Mouse (Mus musculus) lung, embryonic 16.5 days (tissue): ENCODE data around the gene Serbp1. TPM values are rescaled to one million over a fixed set of nuclear protein-coding genes. Genes with fewer than 3 reads are reported as not detected.
A peak's percentile ranks its signal among the peaks of the same experiment; 100 is the strongest.

Experiments
- ATAC-seq: fragments of 200-750 bp; cut with Nextera tagmentation; 2 replicates; pipeline ENCODE4 v1.8.0; 2017; ENCODE audit warnings: low read depth, mild to moderate bottlenecking, moderate library complexity
- H3K27ac ChIP-seq: fragments of 300-500 bp; sonication (generic); 2 replicates; pipeline ENCODE4 v1.5.1; 2014; ENCODE audit warnings: mild to moderate bottlenecking, control low read depth, low read length
- H3K27me3 ChIP-seq: fragments of 300-500 bp; sonication (generic); 2 replicates; pipeline ENCODE4 v1.6.1; 2014; ENCODE audit warnings: low read depth, low read length, mixed read lengths; ENCODE audit not compliant: control insufficient read depth, insufficient read depth
- H3K36me3 ChIP-seq: fragments of 300-500 bp; sonication (generic); 2 replicates; pipeline ENCODE4 v1.6.1; 2014; ENCODE audit warnings: low read length; ENCODE audit not compliant: control insufficient read depth, insufficient read depth
- H3K4me1 ChIP-seq: fragments of 300-500 bp; sonication (generic); replicated peaks from 2 replicates; pipeline ENCODE4 v1.6.1; 2014; ENCODE audit warnings: low read length, mixed read lengths; ENCODE audit not compliant: control insufficient read depth, insufficient read depth
- H3K4me2 ChIP-seq: fragments of 300-500 bp; sonication (generic); 2 replicates; pipeline ENCODE4 v1.6.1; 2014; ENCODE audit warnings: low read depth, low read length, control low read depth
- H3K4me3 ChIP-seq: fragments of 300-500 bp; sonication (generic); 2 replicates; pipeline ENCODE4 v1.5.1; 2014; ENCODE audit warnings: mild to moderate bottlenecking, low read length, control low read depth
- H3K9ac ChIP-seq: fragments of 300-500 bp; sonication (generic); 2 replicates; pipeline ENCODE4 v1.6.1; 2014; ENCODE audit warnings: low read length, control low read depth
- H3K9me3 ChIP-seq: fragments of 300-500 bp; sonication (generic); 2 replicates; pipeline ENCODE4 v1.6.1; 2016; ENCODE audit warnings: low read length; ENCODE audit not compliant: control insufficient read depth
- WGBS: fragments of 180-500 bp; shearing (Covaris S2); extraction: QIAGEN DNeasy Blood & Tissue Kit; methylation state at CpG from one replicate; pipeline ENCODE4 v1.1.7; 2014; 5-methylcytosine and 5-hydroxymethylcytosine counted together
- polyA plus RNA-seq: library from polyadenylated mRNA; unstranded; fragments of >200 nt; fragmentation: Nextera tagmentation; extraction: Ambion mirVana; gene quantifications from 2 replicates; pipeline ENCODE4 v1.2.1, GENCODE M21; 2015

The Serbp1 gene
- polyA plus RNA-seq, 1 experiment from 2014 or later: 318 TPM

DNA sequence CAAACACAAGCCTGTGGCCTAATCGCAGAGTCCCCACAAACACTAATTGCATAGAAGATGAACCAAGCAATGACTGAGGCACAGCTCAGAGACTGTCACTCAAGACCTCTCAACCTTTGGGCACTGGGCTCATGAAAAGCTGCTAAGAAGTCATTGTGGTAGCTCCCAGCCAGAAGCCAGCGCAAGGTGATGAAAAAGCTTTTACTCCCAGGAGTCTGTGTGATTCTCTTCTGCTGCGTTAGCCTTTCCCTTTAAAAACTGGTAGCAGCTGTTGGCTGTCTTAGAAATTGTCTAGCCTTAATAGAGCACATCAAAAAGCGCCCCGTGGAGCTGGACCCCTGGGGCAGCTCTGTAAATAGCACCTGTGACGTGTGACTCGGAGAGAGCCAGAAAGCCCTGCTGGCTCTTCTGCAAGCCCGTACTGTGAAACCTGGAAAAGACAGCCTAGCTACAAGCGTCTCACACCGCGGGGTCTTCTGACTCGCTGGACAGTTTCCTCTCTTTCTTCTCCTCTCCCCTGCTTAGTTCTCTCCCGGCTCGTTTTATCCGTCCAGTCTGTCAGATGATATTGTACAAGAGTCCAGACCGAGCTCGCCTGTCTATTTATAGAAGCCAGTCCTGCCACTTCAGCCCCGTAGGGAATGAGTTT, 9.4 kb upstream of the Serbp1 start:
- Histone ChIP-seq H3K9me3 (no peaks in the 10 kb centered on the region), H3K4me1 (peaks cover 9% of the 10 kb centered on the region; the same call in 1 of the 2 replicates), H3K36me3 (no peaks in the 10 kb centered on the region), H3K27ac (no peak overlapping the region), H3K4me2 (peak overlapping the region; percentile 50), H3K27me3 (peaks cover 3% of the 10 kb centered on the region), H3K9ac (peak overlapping the region; percentile 21; the same call in 1 of the 2 replicates), H3K4me3 (peak overlapping the region; percentile 22; the same call in 1 of the 2 replicates)
- no peak for ATAC-seq
- WGBS: 10% methylated on average over 18 of the region's 18 CpGs

GRCm38 (mm10) chr6:67229521-67229920, 8.5 kb upstream of the Serbp1 start:
- H3K36me3 ChIP-seq: no peaks in the 10 kb centered on the region
- peaks cover 3% of the 10 kb centered on the region for H3K27me3 ChIP-seq
- no peaks in the 10 kb centered on the region for H3K9me3 ChIP-seq
- 0 out of 2 replicates have a peak, but pooled peaks have one; percentile 4 for ATAC-seq
- peak overlapping the region; percentile 19; the same call in 1 of the 2 replicates for H3K4me2 ChIP-seq
- 23% methylated on average over 9 of the region's 9 CpGs for WGBS
- peaks cover 9% of the 10 kb centered on the region; the same call in 1 of the 2 replicates for H3K4me1 ChIP-seq
- no peak overlapping the region for H3K4me3 ChIP-seq
- H3K9ac ChIP-seq: no peak overlapping the region
- no peak overlapping the region for H3K27ac ChIP-seq

DNA sequence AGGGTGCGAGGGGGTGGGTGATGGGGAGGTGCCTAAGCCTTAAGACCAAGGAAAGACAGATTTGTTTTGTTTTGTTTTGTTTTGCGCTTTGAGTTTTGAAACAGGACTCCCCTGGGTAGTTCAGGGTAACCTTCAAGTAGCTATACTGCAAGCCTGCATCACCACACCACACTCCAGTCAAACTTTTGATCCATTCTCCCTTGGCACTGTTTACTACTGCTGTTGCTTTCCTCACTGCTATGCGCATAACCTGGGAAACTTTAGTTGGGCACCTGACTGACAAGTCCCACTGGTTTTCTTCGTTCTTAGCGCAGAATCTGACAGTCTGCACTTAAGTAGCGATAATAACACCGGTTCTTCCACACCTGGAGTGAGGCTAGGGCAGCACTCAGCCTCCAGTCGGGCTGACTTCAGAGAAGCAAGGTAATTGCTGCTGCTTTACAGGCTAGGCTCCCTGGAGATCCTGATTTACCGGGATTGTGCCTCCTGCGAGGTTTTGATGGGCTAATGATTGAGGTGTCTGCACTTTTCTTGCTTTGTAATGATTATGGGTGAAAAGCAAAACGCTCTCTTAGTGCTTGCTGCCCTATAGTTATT, 8.0 kb upstream of the Serbp1 start:
- Histone ChIP-seq H3K4me2 (peak overlapping the region; percentile 19; the same call in 1 of the 2 replicates), H3K9me3 (no peaks in the 10 kb centered on the region), H3K27me3 (peaks cover 3% of the 10 kb centered on the region), H3K9ac (no peak overlapping the region), H3K4me1 (peaks cover 9% of the 10 kb centered on the region; the same call in 1 of the 2 replicates), H3K4me3 (no peak overlapping the region), H3K27ac (no peak overlapping the region), H3K36me3 (no peaks in the 10 kb centered on the region)
- peak; percentile 34; the same call in 1 of the 2 replicates for ATAC-seq
- 12% methylated on average over 11 of the region's 11 CpGs for WGBS

GRCm38 (mm10) chr6:67230950-67231349, 7.0 kb upstream of the Serbp1 start:
- H3K9ac ChIP-seq: no peak overlapping the region
- H3K4me1 ChIP-seq: peaks cover 9% of the 10 kb centered on the region; the same call in 1 of the 2 replicates
- H3K27ac ChIP-seq: no peak overlapping the region
- H3K36me3 ChIP-seq: no peaks in the 10 kb centered on the region
- ATAC-seq: no peak
- H3K27me3 ChIP-seq: peaks cover 3% of the 10 kb centered on the region
- H3K4me3 ChIP-seq: no peak overlapping the region
- no peaks in the 10 kb centered on the region for H3K9me3 ChIP-seq
- H3K4me2 ChIP-seq: no peak overlapping the region

DNA sequence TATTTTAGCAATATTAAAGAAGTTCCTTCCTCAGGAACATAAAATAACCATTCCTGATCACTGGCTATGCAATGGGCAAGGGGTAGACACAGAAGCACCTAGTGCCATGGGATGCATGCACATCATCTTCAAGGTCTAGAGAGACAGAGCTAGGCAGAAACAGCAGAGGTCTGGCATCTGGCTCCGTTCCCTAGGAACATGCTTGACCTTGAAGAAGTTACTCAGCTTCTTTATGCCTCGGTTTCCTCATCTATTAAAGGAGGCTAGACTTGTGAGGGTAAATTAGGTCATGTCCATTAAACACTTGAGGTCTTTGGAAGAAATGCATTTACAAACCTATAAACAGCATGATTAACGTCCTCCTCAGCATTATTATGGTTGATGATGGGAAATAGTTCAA, 2.3 kb upstream of the Serbp1 start:
- no peak overlapping the region for H3K4me2 ChIP-seq
- no peaks in the 10 kb centered on the region for H3K36me3 ChIP-seq
- H3K4me1 ChIP-seq: peaks cover 3% of the 10 kb centered on the region; the same call in 1 of the 2 replicates
- no peak for ATAC-seq
- H3K4me3 ChIP-seq: no peak overlapping the region
- no peak overlapping the region for H3K27ac ChIP-seq
- H3K9me3 ChIP-seq: no peaks in the 10 kb centered on the region
- H3K9ac ChIP-seq: no peak overlapping the region
- WGBS: 84% methylated on average over 3 of the region's 3 CpGs
- no peaks in the 10 kb centered on the region for H3K27me3 ChIP-seq

DNA sequence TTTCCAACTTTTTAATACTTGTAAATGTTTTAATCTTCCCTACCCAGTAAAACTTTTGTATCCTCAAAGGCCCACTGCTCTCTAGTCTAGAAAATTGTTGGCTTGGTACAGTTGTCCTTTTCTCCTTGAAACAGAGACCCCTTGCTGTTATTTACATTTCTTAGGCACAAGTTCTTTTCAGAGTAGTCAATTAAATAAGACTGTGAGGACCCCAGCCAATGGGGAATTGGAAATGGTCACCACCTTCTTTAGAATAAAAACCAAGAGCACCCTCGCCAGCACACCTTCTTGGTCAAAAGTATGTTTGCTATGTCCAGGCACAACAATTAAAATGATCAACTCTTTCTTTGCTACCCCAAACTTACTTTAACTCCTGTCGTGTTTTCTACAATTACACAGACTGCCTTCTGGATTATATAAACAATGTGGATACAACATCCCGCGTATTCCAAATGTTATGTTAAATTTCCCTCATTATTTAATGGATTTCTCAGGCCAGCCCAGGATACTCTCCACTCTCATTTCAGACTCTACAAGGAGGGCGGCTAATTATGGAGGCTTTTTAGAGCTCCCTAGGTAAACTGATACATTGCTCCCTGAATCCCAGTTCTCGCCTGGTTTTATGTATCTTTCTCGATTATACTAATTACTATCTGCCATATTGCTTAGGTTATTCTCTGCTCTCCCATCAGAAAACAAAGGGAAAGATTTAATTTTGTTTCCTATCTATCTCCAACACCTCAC, 1.3 kb upstream of the Serbp1 start:
- Histone ChIP-seq H3K36me3 (no peaks in the 10 kb centered on the region), H3K4me1 (peaks cover 3% of the 10 kb centered on the region; the same call in 1 of the 2 replicates), H3K9me3 (no peaks in the 10 kb centered on the region), H3K4me3 (no peak overlapping the region), H3K27me3 (no peaks in the 10 kb centered on the region), H3K9ac (no peak overlapping the region), H3K27ac (no peak overlapping the region), H3K4me2 (no peak overlapping the region)
- 66% methylated on average over 7 of the region's 7 CpGs for WGBS
- ATAC-seq: no peak

GRCm38 (mm10) chr6:67241263-67241662, 3.3 kb downstream of the Serbp1 start:
- H3K36me3 ChIP-seq: no peaks in the 10 kb centered on the region
- H3K9ac ChIP-seq: no peak overlapping the region
- 92% methylated on average over 3 of the region's 3 CpGs for WGBS
- no peak for ATAC-seq
- H3K4me3 ChIP-seq: no peak overlapping the region
- H3K27me3 ChIP-seq: no peaks in the 10 kb centered on the region
- H3K4me2 ChIP-seq: no peak overlapping the region
- H3K4me1 ChIP-seq: peaks cover 3% of the 10 kb centered on the region; the same call in 1 of the 2 replicates
- H3K9me3 ChIP-seq: no peaks in the 10 kb centered on the region
- no peak overlapping the region for H3K27ac ChIP-seq

GRCm38 (mm10) chr6:67243765-67244420, 5.9 kb downstream of the Serbp1 start:
- Histone ChIP-seq H3K9me3 (no peaks in the 10 kb centered on the region), H3K27me3 (no peaks in the 10 kb centered on the region), H3K4me3 (no peak overlapping the region), H3K4me2 (no peak overlapping the region), H3K9ac (no peak overlapping the region), H3K27ac (no peak overlapping the region), H3K36me3 (no peaks in the 10 kb centered on the region), H3K4me1 (no peaks in the 10 kb centered on the region)
- WGBS: 89% methylated on average over 7 of the region's 7 CpGs
- no peak for ATAC-seq

DNA sequence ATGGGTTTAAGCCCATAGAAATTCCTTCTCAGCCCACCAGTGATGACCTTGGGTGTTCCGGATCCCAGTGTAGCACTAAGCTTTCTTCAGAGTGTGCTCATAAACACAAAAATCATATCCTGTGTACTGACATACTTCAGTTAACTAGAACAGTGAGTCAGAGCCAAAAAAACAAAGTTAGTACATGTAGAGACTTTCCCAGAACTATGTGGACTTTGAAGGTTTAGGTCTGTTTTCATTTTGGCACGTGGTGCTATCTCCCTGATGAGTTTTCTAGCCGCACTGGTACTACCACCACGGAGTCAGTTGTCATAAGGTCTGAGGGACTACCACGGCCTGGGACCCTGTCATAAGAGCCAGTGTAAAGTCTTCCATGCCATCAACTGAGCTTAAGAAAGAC, 6.5 kb downstream of the Serbp1 start:
- Histone ChIP-seq H3K9ac (no peak overlapping the region), H3K36me3 (no peaks in the 10 kb centered on the region), H3K4me3 (no peak overlapping the region), H3K27ac (no peak overlapping the region), H3K4me1 (no peaks in the 10 kb centered on the region), H3K9me3 (no peaks in the 10 kb centered on the region), H3K4me2 (no peak overlapping the region), H3K27me3 (no peaks in the 10 kb centered on the region)
- WGBS: 76% methylated on average over 5 of the region's 5 CpGs
- ATAC-seq: no peak
